Mouse (Mus musculus) ES-Bruce4 (cell line): ENCODE results near the gene Sec22c.

Experiments
- CTCF ChIP-seq: IDR thresholded peaks from one replicate; pipeline ENCODE4 v1.8.1; 2011; ENCODE audit warnings: low read depth, low read length
- EP300 ChIP-seq: IDR thresholded peaks from 2 replicates; pipeline ENCODE4 v1.6.1; 2011; ENCODE audit warnings: low read depth, low read length; ENCODE audit not compliant: insufficient read depth
- POLR2A ChIP-seq: IDR thresholded peaks from one replicate; pipeline ENCODE4 v1.8.1; 2011; ENCODE audit warnings: low read length; ENCODE audit not compliant: insufficient read depth

- TF ChIP-seq EP300 (no peak), CTCF (no peak), POLR2A (no peak)
Observed at GRCm38 (mm10) chr9:121709898-121710583, 4.8 kb upstream of the Sec22c start, which contains the start of gene Ss18l2.
